Mouse (Mus musculus) MEL (cell line): ENCODE results near the gene Cort. TPM values are rescaled to one million over a fixed set of nuclear protein-coding genes. Genes with fewer than 3 reads are reported as not detected.

ENCODE experiments used
- DNase-seq: peaks from one replicate; pipeline ENCODE4 v3.0.0; 2011; ENCODE audit warnings: low read depth, low spot score
- H3K27ac ChIP-seq: 2 replicates; pipeline ENCODE4 v1.5.1; 2012; ENCODE audit warnings: low read depth, mild to moderate bottlenecking, control low read depth, low read length, moderate library complexity; ENCODE audit not compliant: control insufficient read depth
- H3K27me3 ChIP-seq, 2 experiments: fragments of 150-350 bp in 1 of 2; sonication (generic) in 1 of 2; 2 replicates each; pipeline ENCODE4 v1.6.1; 2012; ENCODE audit warnings: low read length in 2 of 2, mild to moderate bottlenecking in 2 of 2, improper control_type of control experiment in 1 of 2, moderate library complexity in 1 of 2; ENCODE audit not compliant: insufficient read depth in 2 of 2, control insufficient read depth in 1 of 2
- H3K36me3 ChIP-seq, 2 experiments: 2 replicates each; pipeline ENCODE4 v1.6.1; 2012 to 2014; ENCODE audit warnings: low read length in 2 of 2, improper control_type of control experiment in 1 of 2, inconsistent platforms in 1 of 2, mild to moderate bottlenecking in 1 of 2; ENCODE audit not compliant: insufficient read depth in 2 of 2, control insufficient read depth in 1 of 2
- H3K4me1 ChIP-seq, 2 experiments: fragments of 150-350 bp in 1 of 2; sonication (generic) in 1 of 2; 2 replicates each; pipeline ENCODE4 v1.6.1; 2012; ENCODE audit warnings: low read length in 2 of 2, improper control_type of control experiment in 1 of 2, mild to moderate bottlenecking in 1 of 2; ENCODE audit not compliant: insufficient read depth in 2 of 2, control insufficient read depth in 1 of 2
- H3K4me3 ChIP-seq, 2 experiments: fragments of 150-350 bp in 1 of 2; sonication (generic) in 1 of 2; 2 replicates each; pipeline ENCODE4 v1.5.1; 2012; ENCODE audit warnings: low read depth in 2 of 2, low read length in 2 of 2, mild to moderate bottlenecking in 2 of 2, moderate library complexity in 2 of 2, control low read depth in 1 of 2, improper control_type of control experiment in 1 of 2; ENCODE audit not compliant: control insufficient read depth in 1 of 2, insufficient read depth in 1 of 2
- H3K79me2 ChIP-seq: 2 replicates; pipeline ENCODE4 v1.6.1; 2012; ENCODE audit warnings: mild to moderate bottlenecking, low read length, moderate library complexity; ENCODE audit not compliant: control insufficient read depth, poor library complexity, insufficient read depth
- H3K9ac ChIP-seq: 2 replicates; pipeline ENCODE4 v1.6.1; 2012; ENCODE audit warnings: low read depth, mild to moderate bottlenecking, control low read depth, low read length, moderate library complexity; ENCODE audit not compliant: control insufficient read depth, poor library complexity, severe bottlenecking
- H3K9me3 ChIP-seq: fragments of 150-350 bp; sonication (generic); replicated peaks from 2 replicates; pipeline ENCODE4 v1.6.1; 2012; ENCODE audit warnings: mild to moderate bottlenecking, low read length, improper control_type of control experiment, moderate library complexity; ENCODE audit not compliant: insufficient read depth
- CHD2 ChIP-seq: IDR thresholded peaks from 2 replicates; pipeline ENCODE4 v1.6.1; 2011; ENCODE audit warnings: low read length, improper control_type of control experiment
- EP300 ChIP-seq, 2 experiments: IDR thresholded peaks; 2 replicates each; pipeline ENCODE4 v1.6.1; 2011; ENCODE audit warnings: improper control_type of control experiment in 2 of 2, low read length in 2 of 2, low read depth in 1 of 2, mild to moderate bottlenecking in 1 of 2
- ETS1 ChIP-seq: IDR thresholded peaks from 2 replicates; pipeline ENCODE4 v1.6.1; 2012; ENCODE audit warnings: low read depth, mild to moderate bottlenecking, inconsistent platforms, low read length, improper control_type of control experiment, moderate library complexity
- GABPA ChIP-seq: IDR thresholded peaks from 2 replicates; pipeline ENCODE4 v1.6.1; 2012; ENCODE audit warnings: low read depth, mild to moderate bottlenecking, inconsistent platforms, low read length, improper control_type of control experiment, moderate library complexity
- GATA1 ChIP-seq: IDR thresholded peaks from 2 replicates; pipeline ENCODE4 v1.6.1; 2011; ENCODE audit warnings: low read depth, low read length, improper control_type of control experiment
- JUND ChIP-seq: IDR thresholded peaks from 2 replicates; pipeline ENCODE4 v1.6.1; 2011; ENCODE audit warnings: low read depth, mild to moderate bottlenecking, improper control_type of control experiment, low read length
- KAT2A ChIP-seq: conservative IDR thresholded peaks from 2 replicates; pipeline ENCODE4 v1.6.1; 2012; ENCODE audit warnings: low read depth, low read length, improper control_type of control experiment, inconsistent platforms
- MAFK ChIP-seq: IDR thresholded peaks from 2 replicates; pipeline ENCODE4 v1.6.1; 2011; ENCODE audit warnings: low read depth, mild to moderate bottlenecking, low read length, improper control_type of control experiment, borderline replicate concordance
- MAX ChIP-seq: IDR thresholded peaks from 2 replicates; pipeline ENCODE4 v1.6.1; 2011; ENCODE audit warnings: low read length, improper control_type of control experiment
- MEF2A ChIP-seq: IDR thresholded peaks from 2 replicates; pipeline ENCODE4 v1.6.1; 2014; ENCODE audit warnings: low read depth, mild to moderate bottlenecking, inconsistent platforms, low read length, improper control_type of control experiment; ENCODE audit not compliant: poor library complexity, insufficient replicate concordance, severe bottlenecking; ENCODE audit errors: extremely low read depth
- MXI1 ChIP-seq: IDR thresholded peaks from 2 replicates; pipeline ENCODE4 v1.6.1; 2011; ENCODE audit warnings: mild to moderate bottlenecking, low read depth, low read length, improper control_type of control experiment
- MYB ChIP-seq: IDR thresholded peaks from 2 replicates; pipeline ENCODE4 v1.6.1; 2011; ENCODE audit warnings: mild to moderate bottlenecking, low read depth, low read length, improper control_type of control experiment
- NELFE ChIP-seq: IDR thresholded peaks from 2 replicates; pipeline ENCODE4 v1.6.1; 2011; ENCODE audit warnings: low read depth, low read length, improper control_type of control experiment
- POLR2A ChIP-seq, 2 experiments: IDR thresholded peaks; 2 replicates each; pipeline ENCODE4 v1.6.1; 2011 to 2012; ENCODE audit warnings: low read length in 2 of 2, mild to moderate bottlenecking in 2 of 2, control low read depth in 1 of 2, improper control_type of control experiment in 1 of 2, low read depth in 1 of 2, moderate library complexity in 1 of 2; ENCODE audit not compliant: control insufficient read depth in 1 of 2, insufficient read depth in 1 of 2, poor library complexity in 1 of 2
- POLR2AphosphoS5 ChIP-seq: IDR thresholded peaks from 2 replicates; pipeline ENCODE4 v1.6.1; 2012; ENCODE audit warnings: low read depth, borderline replicate concordance, mild to moderate bottlenecking, inconsistent platforms, low read length, moderate library complexity, mixed read lengths
- SIN3A ChIP-seq: IDR thresholded peaks from 2 replicates; pipeline ENCODE4 v1.6.1; 2012; ENCODE audit warnings: low read length, improper control_type of control experiment, inconsistent platforms
- SMC3 ChIP-seq: IDR thresholded peaks from 2 replicates; pipeline ENCODE4 v1.6.1; 2011; ENCODE audit warnings: low read depth, low read length, improper control_type of control experiment
- TBP ChIP-seq: IDR thresholded peaks from 2 replicates; pipeline ENCODE4 v1.8.0; 2011; ENCODE audit warnings: low read depth, low read length, improper control_type of control experiment
- TCF12 ChIP-seq: IDR thresholded peaks from 2 replicates; pipeline ENCODE4 v1.6.1; 2014; ENCODE audit warnings: low read depth, mild to moderate bottlenecking, inconsistent platforms, low read length, improper control_type of control experiment, moderate library complexity
- UBTF ChIP-seq: IDR thresholded peaks from 2 replicates; pipeline ENCODE4 v1.6.1; 2012; ENCODE audit warnings: low read depth, mild to moderate bottlenecking, inconsistent platforms, low read length, improper control_type of control experiment, moderate library complexity, borderline replicate concordance; ENCODE audit not compliant: insufficient read depth
- USF2 ChIP-seq, 2 experiments: IDR thresholded peaks; 2 replicates each; pipeline ENCODE4 v1.6.1; 2011 to 2012; ENCODE audit warnings: improper control_type of control experiment in 2 of 2, low read length in 2 of 2, borderline replicate concordance in 1 of 2, inconsistent platforms in 1 of 2, low read depth in 1 of 2, mild to moderate bottlenecking in 1 of 2; ENCODE audit not compliant: insufficient read depth in 1 of 2
- ZC3H11A ChIP-seq: IDR thresholded peaks from 2 replicates; pipeline ENCODE4 v1.6.1; 2012; ENCODE audit warnings: low read depth, mild to moderate bottlenecking, inconsistent platforms, low read length, improper control_type of control experiment
- ZMIZ1 ChIP-seq: IDR thresholded peaks from 2 replicates; pipeline ENCODE4 v1.6.1; 2012; ENCODE audit warnings: low read depth, mild to moderate bottlenecking, inconsistent platforms, low read length, improper control_type of control experiment, moderate library complexity
- polyA plus RNA-seq, 2 experiments: library from polyadenylated mRNA; stranded (reverse) in 1 of 2; unstranded in 1 of 2; fragments of >175 nt in 1 of 2; fragments of >200 nt in 1 of 2; gene quantifications; 2 replicates each; pipeline versions ENCODE4 v1.2.1 to v1.2.4; 2012; ENCODE audit warnings: low replicate concordance in 2 of 2, low read depth in 1 of 2; ENCODE audit not compliant: insufficient read length in 2 of 2, insufficient read depth in 1 of 2, missing spikeins in 1 of 2
- total RNA-seq: library from RNA; depleted of rRNA; stranded (reverse); fragments of 300-350 nt; gene quantifications from 2 replicates; pipeline ENCODE4 v1.2.3, GENCODE M21; 2012

Cort gene
- total and polyA plus RNA-seq, 3 experiments, result 0.39 to 2.0 TPM; not detected in 1

GRCm38 (mm10) chr4:149147528-149147927 lies 21.0 kb upstream of the Cort start:
- no peak overlapping the region for H3K9ac ChIP-seq
- TF ChIP-seq MXI1 (no peak), POLR2AphosphoS5 (no peak), MAFK (no peak), SMC3 (no peak), CHD2 (no peak), ETS1 (no peak), NELFE (no peak), POLR2A (IDR thresholded peaks at IDR 0.05; ENCODE audit: control insufficient read depth in 1 of 2, insufficient read depth in 1 of 2, low read depth in 1 of 2, low read length in 2 of 2, poor library complexity in 1 of 2) (no peak), MEF2A (no peak), TCF12 (no peak), USF2 (IDR thresholded peaks at IDR 0.05; ENCODE audit: borderline replicate concordance in 1 of 2, insufficient read depth in 1 of 2, low read depth in 1 of 2, low read length in 2 of 2) (no peak), JUND (no peak), ZMIZ1 (no peak), ZC3H11A (no peak)
- TF ChIP-seq, all 39 proteins: peak for 0

DNA sequence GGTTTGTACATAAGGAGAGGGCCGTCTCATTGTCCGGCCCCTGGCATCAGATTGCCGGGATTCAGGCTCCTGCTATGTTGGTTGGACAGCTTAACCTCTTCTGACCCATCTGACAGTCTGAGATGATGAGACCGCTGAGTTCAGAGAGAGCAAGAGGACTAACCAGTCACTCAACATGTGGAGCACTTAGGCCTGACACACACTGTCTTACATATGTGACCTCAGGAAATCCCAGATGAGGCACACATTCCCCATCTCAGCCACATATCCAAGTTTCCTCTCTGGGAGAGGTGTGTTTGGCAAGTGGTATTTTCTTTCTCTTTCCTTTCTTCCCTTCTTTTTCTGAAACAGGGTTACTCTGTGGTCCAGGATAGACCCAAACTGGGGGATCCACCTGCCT lies 18.6 kb upstream of the Cort start:
- no peaks in the 10 kb centered on the region; a peak in 1 of 4 replicates for H3K36me3 ChIP-seq
- no peak overlapping the region for H3K4me3 ChIP-seq
- H3K79me2 ChIP-seq, result no peaks in the 10 kb centered on the region
- no peaks in the 10 kb centered on the region; a peak in 1 of 4 replicates for H3K4me1 ChIP-seq
- H3K27ac ChIP-seq, result no peak overlapping the region
- no peak for TF ChIP-seq TBP
- TF ChIP-seq MYB, result no peak
- TF ChIP-seq POLR2AphosphoS5, result no peak
- TF ChIP-seq MAFK, result no peak
- TF ChIP-seq MAX, result no peak
- TF ChIP-seq POLR2A (IDR thresholded peaks at IDR 0.05; ENCODE audit: control insufficient read depth in 1 of 2, insufficient read depth in 1 of 2, low read depth in 1 of 2, low read length in 2 of 2, poor library complexity in 1 of 2), result no peak
- TF ChIP-seq ZMIZ1, result no peak
- no peak for TF ChIP-seq GATA1
- no peak for TF ChIP-seq GABPA
- TF ChIP-seq UBTF, result no peak
- no peak for TF ChIP-seq KAT2A
- TF ChIP-seq SMC3, result no peak
- TF ChIP-seq NELFE, result no peak
- TF ChIP-seq EP300 (IDR thresholded peaks at IDR 0.05; ENCODE audit: low read depth in 1 of 2, low read length in 2 of 2), result no peak
- no peak for TF ChIP-seq JUND
- TF ChIP-seq MXI1, result no peak
- no peak for TF ChIP-seq SIN3A
- TF ChIP-seq, all 39 proteins: peak for 0
- no peaks in the 10 kb centered on the region for H3K27me3 ChIP-seq
- no peak for DNase-seq
- H3K9me3 ChIP-seq, result no peaks in the 10 kb centered on the region
- no peak overlapping the region for H3K9ac ChIP-seq

More at GRCm38 (mm10) chr4:149147528-149147927, 21.0 kb upstream of the Cort start:
- Histone ChIP-seq H3K36me3 (no peaks in the 10 kb centered on the region; a peak in 2 of 4 replicates), H3K27me3 (no peaks in the 10 kb centered on the region), H3K79me2 (no peaks in the 10 kb centered on the region), H3K4me3 (no peak overlapping the region), H3K9me3 (no peaks in the 10 kb centered on the region), H3K27ac (no peak overlapping the region), H3K4me1 (no peaks in the 10 kb centered on the region; a peak in 1 of 4 replicates)
- no peak for DNase-seq
